Mouse (Mus musculus) gastrocnemius, postnatal 14 days (tissue): ENCODE measurements around the gene Crot. TPM values are rescaled to one million over a fixed set of nuclear protein-coding genes. Genes with fewer than 3 reads are reported as not detected.

Experiments
- DNase-seq: peaks from one replicate; pipeline ENCODE4 v3.0.0; 2021; ENCODE audit warnings: mixed read lengths
- intact Hi-C: fragments of 180-260 bp; cut with DNase I; formaldehyde crosslinking; loops from one replicate; pipeline ENCODE4 v1.15.1; 2025; ENCODE audit warnings: low total_unique reads
- total RNA-seq, 2 experiments: library from RNA; stranded (reverse); gene quantifications; 2 replicates each; pipeline ENCODE4 v1.2.3; 2021

Crot gene
- total RNA-seq, 2 experiments from 2014 or later: 26.9 to 27.3 TPM

DNA sequence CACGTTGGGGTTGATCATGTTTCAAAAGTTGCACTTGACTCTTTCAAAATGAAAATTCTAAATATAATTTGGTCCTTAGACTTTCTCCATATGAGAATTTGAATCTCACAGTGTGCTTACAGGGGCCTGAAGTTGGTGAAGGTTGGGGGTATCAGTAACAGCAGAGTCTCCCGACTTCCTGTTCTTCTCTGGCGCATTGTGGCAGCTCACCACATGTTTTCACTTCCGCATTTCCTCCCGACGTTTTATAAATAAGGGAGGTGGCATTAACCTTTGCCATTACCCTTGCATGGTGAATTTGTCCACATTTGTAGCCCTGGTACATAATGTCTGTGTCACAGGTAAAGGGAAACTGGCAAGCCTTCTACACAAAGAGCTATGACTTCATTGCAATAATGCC is 80.1 kb downstream of the Crot start:
- no peak for DNase-seq
- intact Hi-C loops: no loop called here

DNA sequence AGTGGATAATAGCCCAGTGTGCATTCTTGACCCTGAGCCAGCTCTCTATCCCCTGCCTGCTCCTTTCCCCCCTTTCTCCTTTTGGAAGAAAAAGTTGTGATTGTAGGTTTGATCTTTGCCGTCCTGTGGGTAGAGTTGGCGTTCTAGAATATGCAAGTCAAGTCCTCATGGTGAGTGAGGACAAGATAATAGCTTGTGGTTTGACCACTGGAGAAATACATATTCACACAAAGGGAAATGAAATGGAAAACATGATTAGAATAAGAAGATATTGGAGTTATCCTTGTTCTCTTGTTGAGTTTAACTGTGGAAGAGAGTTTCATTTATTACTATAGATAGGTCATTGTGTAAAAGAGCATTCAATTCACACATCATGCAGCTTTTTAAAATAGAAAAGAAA is 80.7 kb downstream of the Crot start:
- no peak for DNase-seq
- intact Hi-C loops: no loop called here

Other genes starting within 250 kb of the Crot start
- 1 to 10 TPM in 1 of 2 experiments, under 1 TPM in 1; 0.78 to 1.6 TPM for gene Abcb1b, start 199.2 kb downstream of the Crot start, total RNA-seq
- 10 to 100 TPM; 14.8 to 17.6 TPM for gene Abcb4, start 103.6 kb downstream of the Crot start, total RNA-seq
- gene Tmem243, start 103.3 kb upstream of the Crot start, total RNA-seq: 1 to 10 TPM; 4.2 to 6.2 TPM
- 10 to 100 TPM in 1 of 2 experiments, 1 to 10 TPM in 1; 7.8 to 10.2 TPM for gene Dmtf1, start 164.5 kb upstream of the Crot start, total RNA-seq